Mouse (Mus musculus): ENCODE measurements around the gene Rhbdl3.

DNA sequence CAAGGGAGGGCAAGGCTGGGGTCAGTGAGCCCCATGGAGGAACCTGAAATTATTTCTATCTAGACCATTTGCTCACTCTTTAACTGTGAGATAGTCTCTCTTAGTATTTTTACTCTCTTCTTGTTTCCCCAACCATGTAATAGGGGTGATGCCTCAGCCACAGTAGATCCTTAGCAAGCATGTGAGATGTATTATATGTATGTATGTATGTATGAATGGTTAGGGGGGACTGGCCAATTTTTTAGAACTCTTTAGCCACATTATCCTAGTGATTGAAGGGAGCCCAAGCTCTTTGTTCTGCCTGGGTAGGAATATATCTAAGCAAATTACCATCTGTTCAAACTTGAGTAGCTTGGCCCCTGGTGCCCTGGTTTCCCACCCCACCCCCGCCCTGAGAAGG is 12.8 kb downstream of the Rhbdl3 start:
- no peak for TF ChIP-seq CTCF (IDR thresholded peaks at IDR 0.05)
- TF ChIP-seq EP300 (IDR thresholded peaks at IDR 0.05; ENCODE audit: insufficient read depth, low read depth, low read length) = no peak
